Mouse (Mus musculus): ENCODE measurements around the gene Gna13.

Gna13 gene

GRCm38 (mm10) chr11:109391200-109391599 is 28.6 kb downstream of the Gna13 start:
- H3K27me3 ChIP-seq (ENCODE audit: insufficient read depth, low read length), result no peaks in the 10 kb centered on the region
- peaks cover 36% of the 10 kb centered on the region for H3K4me1 ChIP-seq (replicated peaks; ENCODE audit: low read depth, low read length)
- H3K9me3 ChIP-seq (ENCODE audit: low read length), result no peaks in the 10 kb centered on the region

GRCm38 (mm10) chr11:109391760-109392159 is 29.1 kb downstream of the Gna13 start:
- TF ChIP-seq POU5F1 (IDR thresholded peaks at IDR 0.05; ENCODE audit: borderline replicate concordance, low read length) (no peak), NANOG (IDR thresholded peaks at IDR 0.05; ENCODE audit: borderline replicate concordance, low read length) (no peak), CTCF (conservative IDR thresholded peaks at IDR 0.05; ENCODE audit: low read length) (no peak)
- Histone ChIP-seq H3K9me3 (ENCODE audit: low read length) (no peaks in the 10 kb centered on the region), H3K4me3 (replicated peaks; ENCODE audit: low read length) (no peak overlapping the region)

More at GRCm38 (mm10) chr11:109391200-109391599, 28.6 kb downstream of the Gna13 start:
- TF ChIP-seq CTCF (conservative IDR thresholded peaks at IDR 0.05; ENCODE audit: low read length) (no peak), POU5F1 (IDR thresholded peaks at IDR 0.05; ENCODE audit: borderline replicate concordance, low read length) (no peak), NANOG (IDR thresholded peaks at IDR 0.05; ENCODE audit: borderline replicate concordance, low read length) (no peak)
- Histone ChIP-seq H3K4me3 (replicated peaks; ENCODE audit: low read length) (no peak overlapping the region), H3K36me3 (ENCODE audit: insufficient read depth, low read length) (peaks cover 47% of the 10 kb centered on the region)

GRCm38 (mm10) chr11:109392601-109393000 is 30.0 kb downstream of the Gna13 start:
- H3K4me1 ChIP-seq (replicated peaks; ENCODE audit: low read depth, low read length), result peaks cover 31% of the 10 kb centered on the region
- H3K4me3 ChIP-seq (replicated peaks; ENCODE audit: low read length), result no peak overlapping the region
- TF ChIP-seq NANOG (IDR thresholded peaks at IDR 0.05; ENCODE audit: borderline replicate concordance, low read length), result no peak
- TF ChIP-seq CTCF (conservative IDR thresholded peaks at IDR 0.05; ENCODE audit: low read length), result no peak
- no peak for TF ChIP-seq POU5F1 (IDR thresholded peaks at IDR 0.05; ENCODE audit: borderline replicate concordance, low read length)
- H3K27me3 ChIP-seq (ENCODE audit: insufficient read depth, low read length), result no peaks in the 10 kb centered on the region
- H3K9me3 ChIP-seq (ENCODE audit: low read length), result no peaks in the 10 kb centered on the region
- H3K36me3 ChIP-seq (ENCODE audit: insufficient read depth, low read length), result peaks cover 61% of the 10 kb centered on the region

More at GRCm38 (mm10) chr11:109391760-109392159, 29.1 kb downstream of the Gna13 start:
- peaks cover 53% of the 10 kb centered on the region for H3K36me3 ChIP-seq (ENCODE audit: insufficient read depth, low read length)
- H3K27me3 ChIP-seq (ENCODE audit: insufficient read depth, low read length), result no peaks in the 10 kb centered on the region
- H3K4me1 ChIP-seq (replicated peaks; ENCODE audit: low read depth, low read length), result peaks cover 33% of the 10 kb centered on the region

- Histone ChIP-seq H3K4me1 (replicated peaks; ENCODE audit: low read depth, low read length) (peaks cover 19% of the 10 kb centered on the region), H3K4me3 (replicated peaks; ENCODE audit: low read length) (no peak overlapping the region), H3K9me3 (ENCODE audit: low read length) (no peaks in the 10 kb centered on the region), H3K36me3 (ENCODE audit: insufficient read depth, low read length) (peaks cover 72% of the 10 kb centered on the region), H3K27me3 (ENCODE audit: insufficient read depth, low read length) (no peaks in the 10 kb centered on the region)
- TF ChIP-seq NANOG (IDR thresholded peaks at IDR 0.05; ENCODE audit: borderline replicate concordance, low read length) (no peak), CTCF (conservative IDR thresholded peaks at IDR 0.05; ENCODE audit: low read length) (no peak), POU5F1 (IDR thresholded peaks at IDR 0.05; ENCODE audit: borderline replicate concordance, low read length) (no peak)
These were observed 32.1 kb downstream of the Gna13 start for GRCm38 (mm10) chr11:109394758-109395157.

- TF ChIP-seq CTCF (conservative IDR thresholded peaks at IDR 0.05; ENCODE audit: low read length) (no peak), NANOG (IDR thresholded peaks at IDR 0.05; ENCODE audit: borderline replicate concordance, low read length) (no peak), POU5F1 (IDR thresholded peaks at IDR 0.05; ENCODE audit: borderline replicate concordance, low read length) (no peak)
- H3K27me3 ChIP-seq (ENCODE audit: insufficient read depth, low read length), result no peaks in the 10 kb centered on the region
- no peaks in the 10 kb centered on the region for H3K9me3 ChIP-seq (ENCODE audit: low read length)
- H3K36me3 ChIP-seq (ENCODE audit: insufficient read depth, low read length), result peaks cover 75% of the 10 kb centered on the region
- peaks cover 19% of the 10 kb centered on the region for H3K4me1 ChIP-seq (replicated peaks; ENCODE audit: low read depth, low read length)
- no peak overlapping the region for H3K4me3 ChIP-seq (replicated peaks; ENCODE audit: low read length)
These were observed 32.7 kb downstream of the Gna13 start for GRCm38 (mm10) chr11:109395291-109395690.

GRCm38 (mm10) chr11:109406431-109406830 is 43.8 kb downstream of the Gna13 start:
- no peak overlapping the region for H3K4me3 ChIP-seq (replicated peaks; ENCODE audit: low read length)
- TF ChIP-seq NANOG (IDR thresholded peaks at IDR 0.05; ENCODE audit: borderline replicate concordance, low read length), result no peak
- no peak for TF ChIP-seq POU5F1 (IDR thresholded peaks at IDR 0.05; ENCODE audit: borderline replicate concordance, low read length)
- no peak for TF ChIP-seq CTCF (conservative IDR thresholded peaks at IDR 0.05; ENCODE audit: low read length)
- H3K4me1 ChIP-seq (replicated peaks; ENCODE audit: low read depth, low read length), result no peaks in the 10 kb centered on the region
- H3K27me3 ChIP-seq (ENCODE audit: insufficient read depth, low read length), result no peaks in the 10 kb centered on the region
- H3K9me3 ChIP-seq (ENCODE audit: low read length), result no peaks in the 10 kb centered on the region
- H3K36me3 ChIP-seq (ENCODE audit: insufficient read depth, low read length), result no peaks in the 10 kb centered on the region

GRCm38 (mm10) chr11:109410197-109410980 is 47.8 kb downstream of the Gna13 start:
- Histone ChIP-seq H3K4me1 (replicated peaks; ENCODE audit: low read depth, low read length) (no peaks in the 10 kb centered on the region), H3K36me3 (ENCODE audit: insufficient read depth, low read length) (no peaks in the 10 kb centered on the region), H3K4me3 (replicated peaks; ENCODE audit: low read length) (no peak overlapping the region), H3K27me3 (ENCODE audit: insufficient read depth, low read length) (0 out of 2 replicates have a peak, but pooled peaks cover 2% of the 10 kb centered on the region), H3K9me3 (ENCODE audit: low read length) (no peaks in the 10 kb centered on the region)
- TF ChIP-seq CTCF (conservative IDR thresholded peaks at IDR 0.05; ENCODE audit: low read length) (no peak), POU5F1 (IDR thresholded peaks at IDR 0.05; ENCODE audit: borderline replicate concordance, low read length) (no peak), NANOG (IDR thresholded peaks at IDR 0.05; ENCODE audit: borderline replicate concordance, low read length) (no peak)

GRCm38 (mm10) chr11:109413617-109414016 is 51.0 kb downstream of the Gna13 start, which contains the start of gene 9930022D16Rik:
Gene 9930022D16Rik (plus strand): TSS chr11:109413917.
- no peak within 1 kb of the TSS for H3K4me3 ChIP-seq (replicated peaks; ENCODE audit: low read length)
- H3K9me3 ChIP-seq (ENCODE audit: low read length), result no peaks in the 10 kb centered on the region
- no peaks in the 10 kb centered on the region for H3K36me3 ChIP-seq (ENCODE audit: insufficient read depth, low read length)
- H3K4me1 ChIP-seq (replicated peaks; ENCODE audit: low read depth, low read length), result no peaks in the 10 kb centered on the region
- TF ChIP-seq CTCF (conservative IDR thresholded peaks at IDR 0.05; ENCODE audit: low read length) (no peak), POU5F1 (IDR thresholded peaks at IDR 0.05; ENCODE audit: borderline replicate concordance, low read length) (no peak), NANOG (IDR thresholded peaks at IDR 0.05; ENCODE audit: borderline replicate concordance, low read length) (no peak)
- H3K27me3 ChIP-seq (ENCODE audit: insufficient read depth, low read length), result 0 out of 2 replicates have a peak, but pooled peaks cover 2% of the 10 kb centered on the region
